Mouse (Mus musculus) brown adipose tissue, adult 24 weeks (tissue): ENCODE measurements at regions not wholly inside any gene's neighbourhood (a gene's known extent, or its start where the extent isn't known, plus 50 kb on each side); places are given as distances from the start of the nearest gene placed in this dataset.
"Not testable (repeated sequence)": the region's sequence is repeated elsewhere in the genome, so short reads cannot be mapped to it uniquely, and the experiment has no call there.

ENCODE experiments used
- H3K27ac ChIP-seq: fragments of 200-500 bp; replicated peaks from 2 replicates; pipeline ENCODE4 v1.5.1; 2012; ENCODE audit warnings: low read depth, mild to moderate bottlenecking, low read length
- H3K4me1 ChIP-seq: fragments of 200-500 bp; 2 replicates; pipeline ENCODE4 v1.6.1; 2012; ENCODE audit warnings: low read length, mixed read lengths; ENCODE audit not compliant: control insufficient read depth, insufficient read depth, insufficient read length
- H3K4me3 ChIP-seq: fragments of 200-500 bp; 2 replicates; pipeline ENCODE4 v1.5.1; 2012; ENCODE audit warnings: low read depth, mild to moderate bottlenecking, low read length, moderate library complexity; ENCODE audit not compliant: insufficient read depth

GRCm38 (mm10) chrX:77422206-77422605 lies 88.6 kb upstream of the Tbl1x start:
- H3K4me3 ChIP-seq: no peak overlapping the region
- H3K27ac ChIP-seq: no peak overlapping the region
- H3K4me1 ChIP-seq: no peaks in the 10 kb centered on the region

GRCm38 (mm10) chrX:77424792-77425727 lies 85.8 kb upstream of the Tbl1x start:
- no peak overlapping the region for H3K27ac ChIP-seq
- H3K4me1 ChIP-seq: 0 out of 2 replicates have a peak, but pooled peaks cover 2% of the 10 kb centered on the region
- no peak overlapping the region for H3K4me3 ChIP-seq

- H3K4me1 ChIP-seq, H3K4me3 ChIP-seq, H3K27ac ChIP-seq: not testable (repeated sequence)
These were observed 85.1 kb upstream of the Tbl1x start for GRCm38 (mm10) chrX:77425728-77426102.

GRCm38 (mm10) chrX:77426836-77427235 lies 84.0 kb upstream of the Tbl1x start:
- not testable (repeated sequence) for H3K4me1 ChIP-seq, H3K4me3 ChIP-seq, H3K27ac ChIP-seq

GRCm38 (mm10) chrX:77432001-77432565 lies 78.7 kb upstream of the Tbl1x start:
- Histone ChIP-seq H3K4me3 (no peak overlapping the region), H3K4me1 (peaks cover 2% of the 10 kb centered on the region; the same call in 1 of the 2 replicates), H3K27ac (peak overlapping the region; percentile 52)

GRCm38 (mm10) chrX:77432846-77433810 lies 77.7 kb upstream of the Tbl1x start:
- Histone ChIP-seq H3K4me1 (no peaks in the 10 kb centered on the region; the same call in none of the 2 replicates), H3K4me3 (peak overlapping the region; percentile 41), H3K27ac (peak overlapping the region; percentile 85)

GRCm38 (mm10) chrX:77433811-77434192 lies 77.0 kb upstream of the Tbl1x start:
- H3K4me3 ChIP-seq: peak overlapping the region; percentile 41
- H3K27ac ChIP-seq: peak overlapping the region; percentile 78

GRCm38 (mm10) chrX:77443852-77444492 lies 66.8 kb upstream of the Tbl1x start:
- Histone ChIP-seq H3K27ac (no peak overlapping the region), H3K4me3 (no peak overlapping the region), H3K4me1 (no peaks in the 10 kb centered on the region)

More at GRCm38 (mm10) chrX:77433811-77434192, 77.0 kb upstream of the Tbl1x start:
- H3K4me1 ChIP-seq: no peaks in the 10 kb centered on the region; the same call in none of the 2 replicates

- H3K4me1 ChIP-seq: no peaks in the 10 kb centered on the region
- H3K27ac ChIP-seq: no peak overlapping the region
- no peak overlapping the region for H3K4me3 ChIP-seq
These were observed 64.1 kb upstream of the Tbl1x start for GRCm38 (mm10) chrX:77446755-77447154.

GRCm38 (mm10) chrX:77451977-77452675 lies 58.7 kb upstream of the Tbl1x start:
- no peak overlapping the region for H3K4me3 ChIP-seq
- no peak overlapping the region for H3K27ac ChIP-seq
- H3K4me1 ChIP-seq: no peaks in the 10 kb centered on the region
